Mouse (Mus musculus): Measurements from ENCODE around the gene Ednra. TPM values are rescaled to one million over a fixed set of nuclear protein-coding genes. Genes with fewer than 3 reads are reported as not detected.

Gene Ednra
- total RNA-seq, 4 experiments from 2014 or later: 22.5 to 31.6 (median 27.9) TPM

DNA sequence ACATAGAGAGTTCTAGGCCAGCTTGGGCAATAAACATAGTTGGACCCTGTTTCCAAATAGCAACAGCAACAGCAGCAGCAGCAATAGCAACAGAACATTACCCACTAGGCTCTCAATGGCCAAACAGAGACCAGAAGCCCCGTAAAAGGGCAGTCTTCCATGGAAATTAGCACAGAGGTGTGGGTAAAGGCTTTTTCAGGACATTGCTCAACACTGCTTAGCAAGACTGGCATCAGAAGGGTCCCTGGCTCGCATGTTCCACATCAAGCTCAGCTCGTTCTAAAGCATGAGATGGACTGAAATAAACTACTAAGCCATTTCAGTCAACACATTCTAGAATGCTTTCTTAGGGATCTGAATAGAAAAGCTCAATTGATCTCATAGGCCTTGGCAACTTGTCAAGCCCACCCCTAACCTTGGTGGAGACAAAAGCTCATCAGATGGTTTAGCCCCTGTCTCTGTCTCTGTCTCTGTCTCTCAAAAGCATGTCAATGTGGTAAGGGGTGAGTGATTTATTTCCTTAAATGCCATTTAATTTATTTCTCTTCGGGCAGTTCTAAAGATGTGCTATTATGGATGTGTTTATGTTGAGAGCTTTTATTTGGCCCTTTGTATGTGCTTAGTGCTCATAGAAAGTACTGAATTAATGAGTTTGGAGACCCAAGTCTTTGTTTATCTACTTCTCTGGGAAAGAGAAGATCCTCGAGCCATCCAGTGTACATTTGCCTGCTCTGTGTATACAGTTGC, 84.0 kb downstream of the Ednra start:
- DNase-seq: no peak

DNA sequence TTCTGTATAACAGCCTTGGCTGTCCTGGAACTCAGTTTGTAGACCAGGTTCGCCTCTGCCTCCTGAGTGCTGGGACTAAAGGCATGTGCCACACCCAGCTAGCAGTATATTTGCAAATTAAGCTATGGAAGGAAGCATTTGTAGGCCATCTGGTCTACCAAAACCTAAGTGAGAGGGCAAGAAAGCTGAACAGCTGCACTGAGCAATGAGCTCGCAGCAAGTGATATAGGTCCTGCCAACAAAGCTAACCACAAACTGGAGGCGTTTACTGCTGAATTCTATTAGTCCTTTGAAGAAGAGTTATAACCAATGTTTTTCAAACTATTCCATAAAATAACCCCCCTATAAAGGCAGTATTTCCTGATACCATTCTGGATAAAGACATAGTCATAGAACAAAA, 86.7 kb downstream of the Ednra start:
- no peak for DNase-seq

DNA sequence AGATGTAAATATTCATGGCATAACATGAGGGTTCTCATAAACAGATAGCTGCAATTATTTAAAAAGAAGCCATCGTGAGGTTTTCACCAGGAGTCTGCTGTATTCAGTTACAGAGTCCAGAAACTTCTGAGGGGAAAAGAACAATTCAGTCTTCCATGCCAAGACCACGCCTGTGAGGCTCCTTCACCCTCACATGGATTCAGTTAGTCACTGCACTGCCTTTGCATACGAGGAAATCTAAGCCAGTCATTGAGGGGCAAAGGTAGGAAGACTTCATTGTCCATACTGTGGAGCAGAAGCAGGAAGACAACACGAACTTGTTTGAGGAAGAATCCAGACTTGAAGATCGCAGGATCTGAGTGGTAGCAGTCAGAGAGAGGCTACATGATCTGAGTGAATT, 90.2 kb downstream of the Ednra start:
- DNase-seq: no peak

DNA sequence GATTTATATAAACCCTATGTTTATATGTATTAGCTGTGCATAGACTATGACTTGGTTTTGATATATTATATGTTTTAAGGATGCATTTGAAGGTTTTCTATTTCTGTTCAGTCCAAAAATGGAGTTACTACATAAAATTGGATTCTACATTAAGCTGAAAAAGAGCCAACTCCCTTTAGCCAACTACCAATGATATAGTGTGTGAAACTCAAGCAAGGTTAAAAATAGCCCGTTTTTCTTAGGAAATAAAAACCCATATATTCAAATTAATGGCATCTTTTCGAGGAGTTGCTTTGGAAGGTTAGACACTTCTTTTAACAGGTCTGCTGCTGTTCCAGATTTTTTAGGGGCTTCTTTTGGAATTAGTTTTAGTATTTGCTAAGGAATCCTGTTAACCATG, 91.1 kb downstream of the Ednra start:
- no peak for DNase-seq

GRCm38 (mm10) chr8:77630691-77631090, 93.6 kb downstream of the Ednra start:
- no peak for DNase-seq

DNA sequence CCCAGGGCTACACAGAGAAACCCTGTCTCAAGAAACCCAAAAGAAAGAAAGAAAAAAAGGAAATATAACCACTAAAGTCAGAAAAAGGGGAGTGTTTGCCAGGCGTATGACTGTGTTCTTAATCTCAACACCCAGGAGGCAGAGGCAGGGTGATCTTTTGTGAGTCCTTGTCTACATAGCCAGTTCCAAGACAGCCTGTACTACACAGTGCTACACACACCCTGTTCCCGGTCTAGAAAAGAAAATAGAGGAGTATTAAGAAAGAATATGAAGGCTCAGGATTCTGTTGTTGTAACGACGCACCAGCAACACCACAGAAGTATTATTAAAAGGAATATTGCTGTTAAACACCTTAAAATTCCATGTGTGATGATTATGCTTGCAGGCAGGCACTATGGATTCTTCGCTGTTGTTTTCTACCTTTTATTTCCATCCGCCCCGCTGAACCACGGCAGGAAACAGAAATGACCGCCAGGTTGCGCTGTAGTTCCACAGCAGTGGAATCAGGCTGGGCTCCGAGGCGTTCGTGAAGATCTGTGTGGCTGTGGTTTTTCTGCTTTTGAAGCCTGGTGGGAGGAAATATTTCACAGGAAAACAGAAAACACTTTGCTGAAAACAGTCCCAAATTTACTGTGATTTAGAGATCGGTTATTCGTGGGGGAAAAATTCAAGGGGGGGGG, 94.3 kb downstream of the Ednra start:
- peak; percentile 42 for DNase-seq

GRCm38 (mm10) chr8:77623677-77624209, 100.5 kb downstream of the Ednra start:
- DNase-seq: no peak

GRCm38 (mm10) chr8:77617916-77618315, 106.3 kb downstream of the Ednra start:
- DNase-seq: peak; percentile 28

Other genes starting within 250 kb of the Ednra start
- gene Arhgap10, start 206.5 kb downstream of the Ednra start, total RNA-seq (2022): 10 to 100 TPM; 14.7 to 37.5 (median 18.3) TPM
- 10 to 100 TPM; 17.0 to 21.5 (median 19.6) TPM for gene Prmt9, start 175.1 kb downstream of the Ednra start, total RNA-seq (2022)
- 10 to 100 TPM; 37.3 to 45.0 (median 40.0) TPM for gene Tmem184c, start 113.8 kb downstream of the Ednra start, total RNA-seq (2022)

Data from adrenal gland, adult 8-10 months (tissue).